Mouse (Mus musculus): ENCODE measurements around the gene Olfr547.
"Not testable (repeated sequence)": the region's sequence is repeated elsewhere in the genome, so short reads cannot be mapped to it uniquely, and the experiment has no call there.

Gene Olfr547

GRCm38 (mm10) chr7:102534449-102534848 is at the start of gene Olfr547:
Gene Olfr547, plus strand, starts transcription at chr7:102534749.
- no peak for DNase-seq (ENCODE audit: low spot score)

GRCm38 (mm10) chr7:102484766-102485165 is 49.8 kb upstream of the Olfr547 start:
- not testable (repeated sequence) for DNase-seq (ENCODE audit: low spot score)

DNA sequence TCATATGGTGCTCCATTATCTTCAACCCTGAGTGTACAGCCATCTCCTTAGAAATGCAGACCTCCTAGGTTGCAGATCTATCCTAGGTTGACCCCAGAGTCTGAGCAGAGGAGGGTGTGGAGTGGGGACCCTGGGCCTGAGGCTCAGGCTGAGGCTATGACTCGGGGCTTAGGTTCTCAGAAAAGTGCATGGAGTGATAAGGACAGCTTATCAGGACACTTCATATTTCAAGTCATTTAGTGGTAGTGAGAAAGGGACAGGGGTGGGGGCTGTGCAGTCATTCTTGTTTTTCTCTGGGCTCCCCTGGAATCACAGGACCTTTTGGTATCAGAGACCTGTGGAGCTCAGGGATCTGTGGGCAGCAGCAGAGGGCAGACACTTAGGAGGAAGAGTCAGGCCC is 48.4 kb upstream of the Olfr547 start:
- DNase-seq (ENCODE audit: low spot score) = no peak

- DNase-seq (ENCODE audit: low spot score) = no peak
Measured at GRCm38 (mm10) chr7:102488161-102488560, 46.4 kb upstream of the Olfr547 start, which contains the start of gene Olfr544. Gene Olfr544, minus strand, starts transcription at chr7:102488313.

DNA sequence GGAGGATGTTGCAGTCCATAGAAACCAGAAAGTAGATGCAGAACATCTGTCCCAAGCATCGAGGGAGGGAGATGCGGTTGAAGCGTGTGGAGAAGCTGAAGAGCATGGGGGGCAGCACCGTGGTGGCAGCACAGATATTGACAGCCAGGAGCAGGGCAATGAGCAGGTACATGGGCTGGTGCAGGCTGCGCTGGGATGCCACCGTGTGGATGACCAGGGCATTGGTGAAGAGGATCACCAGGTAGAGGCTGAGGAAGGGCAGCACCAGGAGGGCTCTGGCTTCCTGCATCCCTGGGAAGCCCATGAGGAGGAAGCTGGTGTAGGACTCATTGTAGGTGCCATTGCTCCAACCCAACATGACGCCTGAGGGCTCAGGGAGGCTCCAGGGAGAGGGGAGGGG is 40.1 kb upstream of the Olfr547 start:
- not testable (repeated sequence) for DNase-seq (ENCODE audit: low spot score)

DNA sequence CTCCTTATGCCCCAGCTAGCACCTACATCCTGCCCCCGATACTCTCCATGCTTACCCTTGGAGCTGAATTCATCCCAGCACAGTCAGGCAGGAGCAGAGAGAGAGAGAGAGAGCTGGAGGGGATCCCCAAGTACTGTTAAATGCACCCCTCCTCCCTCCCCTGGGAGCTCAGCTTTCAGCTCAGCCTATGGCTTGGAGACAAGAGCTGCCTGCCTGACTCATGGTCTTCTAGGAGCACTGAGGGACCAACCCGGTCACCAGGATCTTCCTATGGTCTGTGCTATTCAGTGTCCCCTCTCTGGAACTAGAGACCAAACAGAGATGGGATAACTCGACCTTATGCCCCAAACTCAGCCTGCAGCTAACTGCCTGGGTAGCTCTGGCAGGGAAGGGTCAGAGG is 35.1 kb upstream of the Olfr547 start, which contains the start of gene Olfr545:
Olfr545 (minus strand) TSS at position 101 of the 400 bp plus-strand sequence.
- no peak for DNase-seq (ENCODE audit: low spot score)

DNA sequence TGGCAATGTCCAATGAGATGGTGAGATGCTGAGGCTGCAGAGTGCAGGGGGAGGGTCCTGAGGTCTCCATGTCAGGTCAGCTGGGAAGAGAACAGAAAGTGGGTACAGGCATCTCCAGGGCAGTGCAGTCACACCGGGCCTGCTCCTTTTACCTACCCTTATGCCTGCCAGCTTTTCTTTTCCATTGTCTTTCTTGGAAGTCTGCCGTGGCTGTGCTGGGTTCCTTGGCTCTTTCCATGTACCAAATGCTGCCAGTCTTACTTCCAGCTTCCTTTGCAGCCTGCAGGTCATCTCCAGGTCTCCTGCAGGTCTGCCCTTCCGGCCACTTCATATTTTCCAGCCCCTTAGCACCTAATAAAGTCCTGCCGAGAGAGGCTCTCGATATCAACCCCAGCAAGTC is 32.6 kb upstream of the Olfr547 start:
- no peak for DNase-seq (ENCODE audit: low spot score)

DNA sequence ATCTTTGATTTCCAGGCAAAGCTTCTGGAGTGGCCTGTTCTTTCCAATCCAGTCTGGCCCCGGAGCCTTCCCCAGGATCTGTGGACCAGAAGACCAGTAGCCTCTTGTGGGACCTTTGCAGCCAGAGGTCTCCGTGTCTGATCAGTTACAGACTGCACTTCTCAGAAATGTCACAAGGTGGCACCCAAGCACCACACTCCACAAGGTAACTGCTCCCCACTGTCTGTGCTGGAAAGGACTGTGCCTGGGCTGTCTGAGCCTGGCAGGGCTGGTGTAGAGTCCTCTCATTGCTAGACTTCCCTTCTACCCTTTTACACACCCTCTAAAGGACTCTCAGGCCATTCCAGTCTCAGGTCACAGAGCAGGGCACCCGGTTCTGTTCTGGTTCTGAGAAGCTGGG is 27.7 kb upstream of the Olfr547 start:
- peak; percentile 41 for DNase-seq (ENCODE audit: low spot score)

- no peak for DNase-seq (ENCODE audit: low spot score)
Measured at GRCm38 (mm10) chr7:102508066-102508465, 26.5 kb upstream of the Olfr547 start.

GRCm38 (mm10) chr7:102508666-102509065 is 25.9 kb upstream of the Olfr547 start:
- DNase-seq (ENCODE audit: low spot score) = no peak

GRCm38 (mm10) chr7:102509726-102510125 is 24.8 kb upstream of the Olfr547 start:
- no peak for DNase-seq (ENCODE audit: low spot score)

DNA sequence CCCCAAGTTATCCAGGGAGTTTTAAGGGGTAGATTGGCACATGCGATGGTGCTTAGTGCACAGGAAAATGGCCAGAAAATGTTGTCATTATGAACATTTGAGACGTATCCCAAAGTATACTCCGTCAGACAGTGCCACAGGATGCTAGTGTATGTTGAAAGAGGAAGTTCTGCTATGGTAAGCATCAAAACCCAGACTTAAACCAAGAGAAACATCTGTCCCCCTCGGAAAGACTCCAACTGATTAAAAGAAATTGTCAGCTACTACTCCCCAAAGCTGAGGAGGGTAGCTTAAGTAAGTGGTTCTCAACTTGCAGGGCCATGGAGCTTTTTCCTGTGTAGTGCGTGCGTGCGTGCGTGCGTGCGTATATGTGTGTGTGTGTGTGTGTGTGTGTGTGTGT is 22.6 kb upstream of the Olfr547 start:
- no peak for DNase-seq (ENCODE audit: low spot score)

- DNase-seq (ENCODE audit: low spot score) = peak; percentile 72
Measured at GRCm38 (mm10) chr7:102512814-102513435, 21.6 kb upstream of the Olfr547 start.

DNA sequence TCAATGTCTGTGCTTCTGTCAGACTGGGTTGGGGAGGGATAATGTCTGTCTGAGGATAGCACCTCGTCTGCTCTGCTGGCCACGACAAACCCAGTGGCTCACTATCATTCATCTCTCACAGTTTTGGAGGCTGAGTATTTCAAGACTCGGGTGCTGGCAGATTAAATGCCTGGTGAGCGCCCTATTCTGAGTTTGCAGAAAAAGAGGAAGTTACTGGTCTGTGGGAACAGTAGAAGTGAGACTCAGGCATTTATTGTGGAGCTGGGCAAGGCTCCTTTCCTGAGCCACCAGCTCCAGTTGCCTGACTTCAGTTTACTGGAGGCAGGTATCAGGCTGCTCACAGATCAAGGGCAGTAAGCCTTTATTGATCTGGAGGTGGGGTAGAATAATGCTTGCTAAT is 20.4 kb upstream of the Olfr547 start:
- DNase-seq (ENCODE audit: low spot score) = no peak

DNA sequence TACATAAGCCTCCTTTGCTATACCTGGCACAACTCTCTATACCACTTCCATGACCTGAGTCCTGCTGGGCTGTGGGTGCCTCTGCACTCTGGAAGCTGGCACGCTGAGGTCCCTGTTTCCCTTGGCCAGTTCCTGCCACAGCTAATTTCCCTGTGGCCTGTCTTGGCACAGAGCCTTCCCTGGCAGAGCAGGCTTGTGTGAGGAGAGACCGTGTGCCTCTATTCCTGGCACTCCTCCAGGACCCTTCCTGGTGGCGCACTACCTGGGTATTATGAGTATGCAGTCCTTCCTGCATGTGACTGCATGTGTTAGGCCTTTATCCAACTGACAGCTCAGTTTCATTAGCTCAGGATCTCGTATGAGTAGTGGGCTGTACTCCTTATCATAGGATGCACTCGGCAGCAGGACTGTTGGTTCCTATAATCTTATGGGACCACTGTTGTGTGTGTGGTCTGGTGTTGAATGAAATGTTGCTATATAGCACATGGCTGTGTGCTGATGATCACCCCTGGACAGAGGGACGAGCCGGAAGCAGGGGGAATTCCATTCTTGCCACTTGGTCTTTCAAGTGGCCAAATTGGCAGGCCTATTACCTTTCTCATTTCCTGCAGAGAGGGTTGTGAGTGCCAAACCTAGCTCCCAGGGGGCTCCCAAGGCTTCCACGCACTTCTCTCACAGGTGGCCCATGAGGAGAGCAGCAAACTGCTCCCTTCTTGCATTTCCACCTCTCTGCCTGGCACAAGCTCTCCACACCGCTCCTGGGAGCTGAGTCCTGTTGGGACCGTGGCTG is 18.1 kb upstream of the Olfr547 start:
- DNase-seq (ENCODE audit: low spot score) = no peak

DNA sequence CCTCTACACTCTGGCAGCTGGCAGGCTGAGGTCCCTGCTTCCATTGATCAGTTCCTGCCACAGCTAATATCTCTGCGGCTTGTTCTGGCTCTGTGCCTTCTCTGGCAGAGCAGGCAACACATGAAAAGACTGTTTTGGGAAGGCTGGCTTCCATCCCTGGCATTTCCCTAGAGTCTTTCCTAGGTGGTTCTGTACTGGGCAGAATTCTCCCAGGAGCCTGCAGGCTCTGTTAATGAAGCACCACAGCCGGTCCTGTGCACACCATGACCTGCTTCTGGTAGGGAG is 17.6 kb upstream of the Olfr547 start:
- no peak for DNase-seq (ENCODE audit: low spot score)

DNA sequence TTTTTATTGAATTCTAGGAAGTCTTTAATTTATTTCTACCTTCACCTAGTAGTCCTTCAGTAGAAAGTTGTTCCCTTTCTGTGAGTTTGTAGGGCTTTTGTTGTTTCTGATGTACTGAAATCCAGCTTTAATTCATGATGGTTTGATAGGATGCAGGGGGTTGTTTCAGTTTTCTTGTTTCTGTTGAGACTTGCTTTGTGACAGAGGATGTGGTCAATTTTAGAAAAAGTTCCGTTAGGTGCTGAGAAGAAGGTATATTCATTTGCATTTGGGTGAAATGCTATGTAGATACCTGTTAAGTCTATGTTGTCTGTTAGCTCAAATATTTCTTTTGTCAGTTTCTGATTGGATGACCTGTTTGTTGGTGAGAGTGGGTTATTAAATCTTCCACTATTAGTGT is 5.5 kb upstream of the Olfr547 start:
- no peak for DNase-seq (ENCODE audit: low spot score)

DNA sequence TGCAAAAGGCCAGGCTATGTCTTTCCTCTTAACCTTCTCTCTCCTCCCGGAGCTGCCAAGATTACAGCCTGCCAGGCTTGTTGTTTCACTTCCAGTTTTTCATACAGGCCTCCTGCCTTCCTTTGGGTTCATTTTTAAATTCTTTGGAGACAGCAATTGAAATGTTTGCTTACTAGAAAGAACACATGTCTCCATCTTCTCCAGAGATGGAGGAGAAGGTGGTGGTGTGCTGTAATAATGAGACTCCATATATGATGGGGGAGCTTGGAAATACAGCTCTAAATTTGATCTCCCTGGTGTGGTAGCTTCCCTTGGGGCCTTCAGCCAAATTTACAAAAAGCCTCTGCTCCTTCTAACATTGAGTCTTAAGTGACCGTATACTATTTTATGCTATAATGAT is 6.0 kb downstream of the Olfr547 start, which contains the start of gene Olfr548-ps1:
Olfr548-ps1 (plus strand) TSS at position 301 of the 400 bp plus-strand sequence.
- DNase-seq (ENCODE audit: low spot score) = no peak

DNA sequence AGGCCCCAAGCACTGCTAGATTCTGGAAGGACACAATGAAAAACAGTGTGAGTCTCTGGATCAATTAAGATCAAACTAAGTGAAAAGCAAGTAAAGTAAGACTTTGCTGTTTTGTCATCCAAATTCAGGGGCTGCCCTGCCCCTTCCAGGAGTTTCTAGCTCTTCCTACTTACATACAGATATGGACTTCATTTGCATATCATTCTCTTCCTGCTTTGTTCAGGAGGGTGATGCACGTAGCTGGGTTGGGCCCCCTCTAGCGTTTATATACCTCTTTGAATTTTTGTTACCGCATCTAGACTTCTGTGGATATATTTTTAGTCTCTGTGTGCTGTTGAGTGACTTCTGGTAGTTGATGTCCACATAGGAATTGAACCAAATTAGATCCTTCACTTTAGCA is 6.7 kb downstream of the Olfr547 start:
- no peak for DNase-seq (ENCODE audit: low spot score)

GRCm38 (mm10) chr7:102549570-102549969 is 15.0 kb downstream of the Olfr547 start, which contains the start of gene Olfr549:
Gene Olfr549, plus strand, starts transcription at chr7:102549870.
- no peak for DNase-seq (ENCODE audit: low spot score)

DNA sequence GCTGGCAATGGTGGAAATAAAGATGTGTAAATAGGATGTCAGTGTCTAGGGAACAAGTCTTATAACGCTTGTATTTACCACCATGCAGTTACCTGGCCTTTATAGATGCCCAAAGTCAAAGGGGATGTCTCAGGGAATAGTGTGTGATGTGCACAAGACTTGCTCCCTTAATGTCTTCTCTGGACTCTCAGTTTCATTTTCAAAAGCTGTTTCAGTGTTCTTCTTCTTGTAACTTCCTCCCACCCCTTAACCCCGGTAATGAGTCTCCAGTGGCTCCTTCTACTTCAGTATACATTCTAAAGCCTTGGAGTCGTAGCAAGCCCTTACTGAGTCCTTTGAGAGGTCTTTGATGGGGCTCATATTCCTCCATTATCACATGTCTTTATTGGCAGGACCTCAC is 18.7 kb downstream of the Olfr547 start:
- DNase-seq (ENCODE audit: low spot score) = no peak

GRCm38 (mm10) chr7:102564999-102565997 is 30.7 kb downstream of the Olfr547 start, which contains the start of gene Trim21:
Gene Trim21, minus strand, starts transcription at chr7:102565486.
- peak; percentile 90 for DNase-seq (ENCODE audit: low spot score)

Measured in yolk sac, embryonic 10.5 days (tissue).